Mouse (Mus musculus) cerebellum, postnatal 25 days (tissue): ENCODE results near the gene Ddx28.
"Not testable (repeated sequence)": the region's sequence is repeated elsewhere in the genome, so short reads cannot be mapped to it uniquely, and the experiment has no call there.

Experiments used
- DNase-seq, 2 experiments: peaks; one replicate each; pipeline ENCODE4 v3.0.0; 2021; ENCODE audit warnings: mixed read lengths in 2 of 2

The Ddx28 gene

DNA sequence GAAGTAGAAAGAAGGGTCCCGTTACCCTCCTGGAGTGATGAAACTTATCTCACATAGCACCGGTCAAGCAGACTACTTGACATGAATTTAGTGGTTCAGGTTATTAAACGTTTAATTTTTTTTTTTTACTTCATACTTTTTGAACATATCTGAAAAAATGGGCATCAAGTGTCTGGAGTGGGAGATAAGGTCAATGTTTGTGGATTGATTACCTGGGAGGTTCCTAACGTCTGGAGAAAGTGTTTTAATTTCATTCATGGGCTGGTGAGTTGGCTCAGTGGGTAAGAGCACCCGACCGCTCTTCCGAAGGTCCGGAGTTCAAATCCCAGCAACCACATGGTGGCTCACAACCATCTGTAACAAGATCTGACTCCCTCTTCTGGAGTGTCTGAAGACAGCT, 521 bp upstream of the Ddx28 start:
- not testable (repeated sequence) for DNase-seq

DNA sequence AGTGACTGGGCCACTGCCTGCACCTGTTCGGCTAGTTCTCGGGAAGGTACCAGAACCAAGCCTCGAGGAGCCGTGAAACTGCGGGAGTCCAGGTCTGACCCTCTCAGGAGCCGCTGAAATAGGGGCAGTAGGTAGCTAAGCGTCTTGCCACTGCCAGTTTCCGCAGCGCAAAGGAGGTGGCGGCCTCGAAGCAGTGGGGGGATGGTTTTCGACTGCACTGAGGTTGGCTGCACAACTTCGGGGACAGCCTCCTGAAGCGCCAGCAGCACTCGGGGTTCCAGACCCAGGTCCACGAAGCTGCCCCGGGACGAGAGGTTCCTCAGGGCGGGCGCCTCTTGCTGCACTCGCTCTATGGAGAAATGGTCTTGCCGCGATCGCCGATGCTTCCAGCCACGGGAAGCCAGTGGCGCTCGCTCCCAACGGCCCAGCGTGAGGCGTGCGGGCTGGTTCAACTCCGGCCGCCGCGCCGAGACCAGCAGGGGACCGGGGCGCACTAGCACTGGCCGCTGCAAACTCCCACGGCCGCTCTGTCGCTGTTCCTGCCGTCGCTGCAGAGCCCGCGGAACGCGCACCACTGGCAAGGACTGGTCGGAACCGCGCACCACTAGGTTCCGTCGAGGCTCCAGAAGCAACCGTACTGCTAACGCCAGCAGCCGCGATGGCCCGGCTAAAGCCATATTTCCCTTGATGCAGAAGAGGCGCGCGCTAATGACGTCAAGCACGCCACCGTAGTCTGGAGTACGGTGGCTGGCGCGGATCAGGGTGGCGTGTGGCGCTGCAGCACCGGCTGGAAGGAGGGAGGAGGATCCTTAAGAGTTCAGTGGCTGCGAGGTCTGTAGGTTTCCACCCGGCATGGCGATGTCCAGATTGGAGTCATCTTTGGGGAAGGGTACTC, 687 bp downstream of the Ddx28 start:
- peak; percentile 97 to 98 for DNase-seq

DNA sequence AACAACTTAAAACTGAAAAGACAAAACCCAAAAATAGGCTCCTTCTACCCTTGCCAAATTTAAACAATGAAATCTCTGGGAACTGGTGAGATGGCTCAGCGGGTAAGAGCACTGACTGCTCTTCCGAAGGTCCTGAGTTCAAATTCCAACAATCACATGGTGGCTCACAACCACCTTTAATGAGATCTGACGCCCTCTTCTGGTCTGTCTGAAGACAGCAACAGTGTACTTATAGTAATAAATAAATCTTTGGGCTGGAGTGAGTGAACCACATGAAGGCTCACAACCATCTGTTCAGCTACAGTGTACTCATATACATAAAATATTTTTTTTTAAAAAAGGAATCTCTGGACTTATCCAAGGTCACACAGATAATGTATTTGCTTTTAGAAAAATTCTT, 3.8 kb downstream of the Ddx28 start:
- DNase-seq, result not testable (repeated sequence)

DNA sequence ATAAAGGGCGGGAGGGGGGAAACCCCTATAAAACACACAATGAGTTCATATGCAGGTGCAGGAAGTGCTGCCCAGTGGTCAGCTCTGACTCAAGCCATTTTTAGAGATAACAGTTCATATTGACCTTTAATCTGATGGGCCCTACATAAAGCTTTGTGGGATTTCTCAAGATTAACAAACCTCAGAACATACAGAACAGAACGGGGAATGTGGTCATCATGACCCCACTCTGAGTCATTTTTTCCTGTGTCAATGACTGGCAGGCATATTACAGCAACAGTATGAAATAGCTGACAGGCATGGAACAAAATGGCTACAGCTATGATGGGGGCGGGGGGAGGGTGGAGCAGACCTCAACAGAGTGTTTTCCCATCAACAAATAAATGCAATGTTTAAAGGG, 4.5 kb downstream of the Ddx28 start:
- DNase-seq, result no peak

DNA sequence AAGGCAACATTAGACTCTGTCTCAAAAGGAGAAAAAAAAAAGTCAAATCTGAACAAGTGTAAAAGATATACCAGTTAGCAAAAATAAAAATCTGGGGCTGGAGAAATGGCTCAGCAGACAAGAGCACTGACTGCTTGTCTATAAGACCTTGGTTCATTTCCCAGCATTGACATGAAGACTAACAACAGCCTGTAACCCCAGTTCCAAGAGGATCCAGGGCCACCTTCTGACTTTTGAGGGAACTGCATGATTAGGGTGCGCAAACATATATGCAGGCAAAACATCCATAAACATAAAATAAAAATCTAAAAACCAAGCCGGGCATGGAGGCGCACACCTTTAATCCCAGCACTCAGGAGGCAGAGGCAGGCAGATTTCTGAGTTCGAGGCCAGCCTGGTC, 5.3 kb downstream of the Ddx28 start:
- peak in 1 of 2 experiments; percentile 37 for DNase-seq

DNA sequence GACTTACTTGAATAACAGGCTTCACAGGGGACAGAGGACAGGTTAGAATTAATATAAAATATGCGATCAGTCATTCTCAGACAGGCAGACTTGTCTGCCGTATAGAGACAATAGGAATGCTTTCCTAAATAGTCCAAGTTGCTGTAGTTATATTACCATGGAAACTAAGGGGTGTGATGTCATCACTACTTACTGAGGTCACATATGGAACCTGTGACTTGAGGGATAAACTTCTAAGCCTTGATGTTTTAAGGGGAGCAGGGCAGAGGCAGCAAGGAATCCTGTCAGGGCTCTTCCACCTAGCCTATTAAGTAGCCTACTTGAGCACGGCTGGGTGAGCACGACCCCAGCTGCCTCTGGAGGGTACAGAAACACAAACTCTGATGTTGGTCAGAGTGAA, 5.8 kb downstream of the Ddx28 start, which contains the start of gene Dpep2nb:
TSS of gene Dpep2nb (minus strand) at position 101 of the 400 bp plus-strand sequence.
- DNase-seq, result no peak

DNA sequence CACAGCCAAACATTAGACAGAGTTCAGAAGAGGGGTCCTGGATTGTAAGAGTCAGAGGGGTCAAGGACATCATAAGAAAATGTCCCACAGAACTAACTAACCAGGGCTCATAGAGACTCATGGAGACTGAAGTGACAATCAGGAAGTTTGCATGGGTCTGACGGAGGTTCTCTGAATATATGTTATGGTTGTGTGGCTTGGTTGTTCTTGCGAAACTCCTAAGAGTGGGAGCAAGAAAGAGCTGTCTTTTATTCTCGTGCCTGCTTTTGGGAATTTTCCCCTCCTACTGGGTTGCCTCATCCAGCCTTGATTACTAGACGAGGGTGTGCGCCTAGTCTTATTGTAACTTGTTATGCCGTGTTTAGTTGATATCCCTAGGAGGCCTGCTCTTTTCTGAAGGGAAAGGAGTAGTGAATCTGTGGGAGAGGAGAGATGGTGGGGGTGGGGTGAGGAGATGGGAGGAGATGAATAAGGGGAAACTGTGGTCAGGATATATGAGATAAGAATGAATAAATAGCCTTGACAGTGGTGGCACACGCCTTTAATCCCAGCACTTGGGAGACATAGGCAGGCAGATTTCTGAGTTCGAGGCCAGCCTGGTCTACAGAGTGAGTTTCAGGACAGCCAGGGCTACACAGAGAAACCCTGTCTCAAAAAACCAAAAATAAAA, 7.0 kb downstream of the Ddx28 start:
- DNase-seq, result no peak

DNA sequence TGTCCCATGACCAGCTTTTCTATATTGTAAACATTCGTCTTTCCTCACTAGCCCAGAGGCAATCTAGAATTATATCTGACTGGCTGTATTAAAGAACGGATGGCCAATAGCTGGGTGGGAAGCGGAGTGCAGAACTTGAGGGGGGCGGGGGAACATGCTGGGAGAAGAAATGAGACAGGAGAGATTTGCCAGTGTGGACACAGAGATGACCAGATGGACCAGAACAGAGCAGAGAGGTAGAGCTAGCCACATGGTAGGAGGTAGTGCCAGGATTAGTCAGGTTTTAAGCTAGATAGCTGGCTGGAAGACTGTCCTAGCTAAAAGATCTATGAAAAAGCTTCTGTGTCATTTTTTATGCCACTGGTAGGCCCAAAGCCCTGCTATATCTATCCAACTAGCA, 9.8 kb downstream of the Ddx28 start:
- peak; percentile 78 to 88 for DNase-seq

DNA sequence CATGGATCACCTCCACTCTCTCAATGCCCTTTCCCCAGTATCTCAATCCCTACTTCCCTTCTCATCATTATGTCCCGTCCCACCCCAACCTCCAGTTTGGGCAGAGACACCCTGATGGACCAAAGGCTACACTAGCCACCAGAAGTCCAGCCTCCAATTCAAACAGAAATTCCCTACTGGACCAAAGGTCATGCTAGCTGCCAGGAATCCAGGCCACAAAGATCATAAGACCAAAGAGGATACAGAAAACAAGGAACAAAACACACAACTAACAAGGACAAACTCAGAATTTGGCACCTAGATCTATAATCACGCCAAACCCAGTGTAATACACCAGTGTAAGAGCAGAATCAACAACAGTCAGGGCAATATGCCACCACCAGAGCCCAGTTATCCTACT, 12.7 kb downstream of the Ddx28 start:
- no peak for DNase-seq

DNA sequence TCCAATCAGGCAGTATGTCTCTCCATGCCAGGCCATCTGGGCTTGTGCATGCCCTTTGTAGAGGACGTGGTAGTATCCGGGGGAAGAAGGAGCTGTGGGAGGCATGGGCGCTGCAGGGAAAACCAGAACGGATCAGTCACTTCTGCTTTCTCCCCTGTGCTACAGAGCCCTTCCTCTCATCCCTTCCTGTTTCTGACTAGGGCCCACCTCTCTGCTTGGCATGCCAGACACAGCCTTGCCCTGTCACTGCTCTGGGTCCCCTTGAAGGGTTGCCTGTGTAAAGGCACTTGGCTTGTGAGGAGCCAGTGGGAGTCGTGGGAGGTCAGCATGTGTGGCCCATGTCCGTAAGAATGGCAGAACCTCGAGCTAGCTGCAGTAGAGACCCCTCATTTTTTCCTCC, 15.3 kb downstream of the Ddx28 start:
- DNase-seq, result no peak

DNA sequence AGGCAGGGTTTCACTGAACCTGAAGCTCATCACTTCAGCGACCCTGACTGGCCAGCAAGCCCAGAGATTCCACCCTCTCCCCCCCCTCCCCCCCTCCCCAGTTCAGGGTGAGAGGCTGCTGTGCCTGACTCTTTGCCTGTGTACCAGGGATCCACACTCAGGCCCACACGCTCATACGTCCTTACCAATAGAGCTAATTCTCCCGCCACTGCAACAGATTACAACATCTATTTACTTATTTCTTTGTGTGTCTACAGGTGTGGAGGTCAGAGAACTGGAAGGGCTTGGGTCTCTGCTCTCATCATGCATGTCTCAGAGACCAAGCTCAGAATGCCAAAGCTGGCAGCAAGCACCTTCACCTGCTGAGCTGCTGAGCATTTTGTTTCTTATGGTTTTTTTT, 18.5 kb downstream of the Ddx28 start:
- DNase-seq, result no peak

DNA sequence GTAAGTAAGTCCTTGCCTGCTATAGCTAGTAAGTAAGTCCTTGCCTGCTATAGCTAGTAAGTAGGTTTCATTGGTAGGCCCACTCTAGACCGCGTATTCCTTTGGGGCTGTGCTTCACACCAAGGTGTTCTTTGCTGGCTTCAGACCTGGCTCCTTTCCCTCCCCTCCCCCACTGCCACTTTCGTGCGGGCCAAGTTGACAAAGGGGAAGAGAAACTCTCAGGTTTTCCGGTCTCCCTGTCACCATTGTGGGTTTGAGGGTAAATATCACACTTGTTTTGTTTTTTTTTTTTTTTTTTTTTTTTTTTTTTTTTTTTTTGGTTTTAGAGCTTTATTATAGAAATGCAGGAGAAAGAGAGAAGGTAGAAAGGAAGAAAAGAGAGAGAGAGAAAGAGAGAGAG, 19.2 kb downstream of the Ddx28 start:
- DNase-seq, result no peak

DNA sequence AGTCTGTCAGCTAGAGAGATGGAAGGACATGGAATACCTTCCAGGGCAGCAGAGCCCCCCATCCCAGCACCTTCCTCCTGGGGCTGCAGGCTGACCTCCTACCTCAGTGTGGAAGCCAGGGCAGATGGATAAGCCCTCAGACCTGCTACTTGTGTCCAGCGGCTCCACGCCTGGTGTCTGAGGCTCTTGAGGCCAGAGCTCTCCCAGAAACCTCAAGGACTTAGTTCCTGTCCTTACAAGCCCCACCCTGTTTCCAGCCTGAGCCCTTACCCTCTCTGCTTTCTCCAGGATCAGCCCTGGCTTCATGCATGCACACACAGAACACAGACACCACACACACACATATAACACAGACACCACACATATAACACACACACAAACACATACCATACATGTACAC, 20.1 kb downstream of the Ddx28 start:
- no peak for DNase-seq

DNA sequence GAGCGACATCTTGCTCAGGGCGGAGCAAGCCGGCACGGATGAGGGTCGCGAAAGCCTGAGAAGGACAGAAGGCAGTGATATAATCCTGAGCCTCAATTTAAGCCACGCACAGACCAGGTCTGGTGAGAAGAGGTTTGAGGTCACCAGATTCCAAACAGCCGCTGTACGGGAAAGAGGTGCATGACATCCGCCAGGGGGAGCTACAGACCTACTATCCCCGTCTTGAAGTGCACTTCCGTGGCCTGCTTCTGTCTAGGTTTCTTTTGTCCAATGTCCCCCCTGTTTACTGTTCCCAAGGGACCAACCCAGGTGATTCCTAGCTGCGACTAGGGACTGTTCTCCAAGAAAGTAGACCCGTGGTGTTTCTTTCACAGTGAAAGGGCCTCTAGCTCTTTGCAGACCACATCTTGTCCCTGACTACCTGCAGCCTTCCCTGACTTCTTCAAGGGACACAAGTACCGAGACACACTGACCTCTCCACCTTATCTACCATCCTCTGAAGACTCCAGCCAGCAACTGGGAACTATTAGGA, 20.8 kb downstream of the Ddx28 start, which contains the start of gene Dus2:
TSS of gene Dus2 (plus strand) at position 482 of the 532 bp plus-strand sequence.
- peak; percentile 82 to 90 for DNase-seq

DNA sequence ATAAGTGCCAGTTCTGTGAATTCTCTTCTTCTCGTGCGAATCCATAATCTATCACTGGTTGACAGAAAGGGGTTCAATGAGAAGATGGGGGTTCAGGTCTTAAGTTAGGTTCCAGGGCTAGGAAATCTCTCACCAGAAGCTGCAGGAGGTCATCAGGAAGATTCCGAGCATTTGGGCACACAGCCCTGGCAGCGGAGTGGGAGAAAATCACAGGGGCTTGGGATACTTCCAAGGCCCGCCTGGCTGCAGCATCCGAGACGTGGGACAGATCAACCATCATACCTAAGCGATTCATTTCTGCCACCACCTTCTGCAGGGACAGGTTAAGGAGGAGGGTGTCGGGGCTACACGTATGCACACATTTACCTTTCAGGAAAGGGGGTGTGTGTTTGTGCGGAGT, 23.1 kb downstream of the Ddx28 start:
- peak; percentile 46 to 62 for DNase-seq

DNA sequence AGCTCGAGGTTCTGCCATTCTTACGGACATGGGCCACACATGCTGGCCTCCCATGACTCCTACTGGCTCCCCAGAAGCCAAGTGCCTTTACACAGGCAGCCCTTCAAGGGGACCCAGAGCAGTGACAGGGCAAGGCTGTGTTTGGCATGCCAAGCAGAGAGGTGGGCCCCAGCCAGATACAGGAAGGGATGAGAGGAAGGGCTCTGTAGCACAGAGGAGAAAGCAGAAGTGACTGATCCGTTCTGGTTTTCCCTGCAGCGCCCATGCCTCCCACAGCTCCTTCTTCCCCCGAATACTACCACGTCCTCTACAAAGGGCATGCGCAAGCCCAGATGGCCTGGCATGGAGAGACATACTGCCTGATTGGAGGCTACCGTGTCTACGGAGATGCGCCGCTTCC, 28.3 kb downstream of the Ddx28 start:
- not testable (repeated sequence) for DNase-seq

DNA sequence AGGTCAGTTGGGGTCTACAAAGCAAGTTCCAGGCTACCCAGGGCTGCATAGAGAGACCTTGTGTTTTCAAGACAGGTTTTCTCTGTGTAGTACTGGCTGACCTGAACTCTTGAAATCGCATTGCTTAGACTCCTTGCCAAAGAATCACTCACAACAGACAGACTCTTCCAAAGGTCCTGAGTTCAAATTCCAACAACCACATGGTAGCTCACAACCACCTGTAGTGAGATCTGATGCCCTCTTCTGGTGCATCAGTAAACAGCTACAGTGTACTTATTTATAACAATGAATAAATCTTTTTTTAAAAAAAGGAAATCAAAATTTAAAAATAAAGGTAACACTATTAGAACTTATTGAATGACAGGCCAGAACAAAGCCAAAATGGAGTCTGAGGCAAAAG, 30.5 kb downstream of the Ddx28 start:
- no peak for DNase-seq

DNA sequence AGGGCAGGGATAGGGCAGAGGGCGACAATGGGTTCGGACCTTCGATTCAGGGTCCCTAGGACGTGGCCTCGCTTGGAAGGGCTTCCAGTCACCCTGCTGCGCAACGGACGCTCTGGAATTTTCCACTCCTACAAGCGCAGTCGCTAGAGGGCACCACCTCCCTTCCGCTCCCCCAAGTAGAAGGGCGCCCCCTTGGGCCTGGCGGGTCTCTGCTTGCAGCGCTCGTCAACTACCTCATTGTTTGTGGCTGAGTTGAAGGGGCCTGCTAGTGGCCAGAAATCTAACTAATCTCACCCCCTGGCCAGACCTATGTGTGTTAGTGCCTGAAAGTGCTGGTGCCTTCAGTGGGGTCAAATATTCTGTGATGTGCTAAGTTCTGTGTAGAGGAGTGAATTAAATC, 32.4 kb downstream of the Ddx28 start, which contains the start of gene Dpep3:
TSS of gene Dpep3 (minus strand) at position 105 of the 400 bp plus-strand sequence.
- no peak for DNase-seq

DNA sequence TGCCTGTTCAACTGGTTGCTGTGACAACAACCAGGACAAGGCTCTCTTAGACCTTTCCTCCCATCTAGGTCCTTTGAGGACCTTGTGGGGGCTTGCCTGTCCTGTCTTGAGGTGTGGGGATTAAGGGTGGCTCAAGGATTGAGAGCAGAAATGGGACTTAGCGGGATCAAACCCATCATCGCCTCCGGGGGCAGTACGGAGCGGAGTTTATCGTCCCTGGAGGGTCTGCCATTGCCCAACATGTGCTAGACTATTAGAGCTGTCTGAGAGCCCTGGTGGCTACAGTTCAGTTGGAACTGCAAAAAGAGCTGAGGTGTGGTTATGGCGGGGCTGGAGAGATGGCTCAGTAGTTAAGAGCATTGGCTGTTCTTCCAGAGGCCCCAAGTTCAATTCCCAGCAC, 36.3 kb downstream of the Ddx28 start:
- DNase-seq, result no peak

DNA sequence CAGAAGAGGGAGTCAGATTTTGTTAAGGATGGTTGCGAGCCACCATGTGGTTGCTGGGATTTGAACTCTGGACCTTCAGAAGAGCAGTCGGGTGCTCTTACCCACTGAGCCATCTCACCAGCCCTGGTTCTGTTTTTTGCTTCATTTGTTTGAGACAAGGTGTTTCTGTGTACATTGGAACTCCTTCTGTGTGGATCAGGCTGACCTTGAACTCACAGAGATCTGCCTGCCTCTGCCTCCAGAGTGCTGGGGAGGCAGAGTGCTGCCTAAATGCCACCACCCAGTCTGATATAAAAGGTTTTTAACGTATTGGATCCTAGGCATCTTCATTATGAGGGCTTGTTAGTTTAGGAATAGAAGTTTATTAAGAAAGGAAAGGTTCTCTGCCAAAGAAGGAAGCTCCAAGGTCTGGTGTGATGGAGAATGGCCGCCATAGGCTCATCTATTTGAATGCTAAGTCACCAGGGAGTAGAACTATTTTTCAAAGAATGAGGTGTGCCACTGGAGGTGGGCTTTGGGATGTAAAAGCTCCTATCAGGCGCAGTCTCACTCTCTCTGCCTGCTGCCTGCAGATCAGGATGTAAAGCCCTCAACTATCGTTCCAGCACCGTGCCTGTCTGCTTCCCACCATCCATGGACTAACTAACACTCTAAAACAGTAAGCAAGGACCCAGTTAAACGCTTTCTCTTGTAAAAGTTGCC, 40.5 kb downstream of the Ddx28 start:
- no peak for DNase-seq

DNA sequence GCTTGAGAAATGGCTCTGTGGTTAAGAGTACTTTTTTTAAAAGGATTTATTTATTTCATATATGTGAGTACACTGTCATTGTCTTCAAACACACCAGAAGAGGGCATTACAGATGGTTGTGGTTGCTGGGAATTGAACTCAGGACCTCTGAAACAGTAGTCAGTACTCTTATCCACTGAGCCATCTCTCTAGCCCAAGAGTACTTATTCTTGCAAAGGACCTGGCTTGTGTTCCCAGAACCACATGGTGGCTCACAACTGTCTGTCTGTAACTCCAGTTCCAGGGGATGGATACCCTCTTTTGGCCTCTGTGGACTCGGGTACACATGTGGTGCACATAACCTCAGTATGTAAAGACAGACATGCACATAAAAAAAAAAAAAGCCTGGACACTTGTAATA, 42.3 kb downstream of the Ddx28 start:
- DNase-seq, result no peak

DNA sequence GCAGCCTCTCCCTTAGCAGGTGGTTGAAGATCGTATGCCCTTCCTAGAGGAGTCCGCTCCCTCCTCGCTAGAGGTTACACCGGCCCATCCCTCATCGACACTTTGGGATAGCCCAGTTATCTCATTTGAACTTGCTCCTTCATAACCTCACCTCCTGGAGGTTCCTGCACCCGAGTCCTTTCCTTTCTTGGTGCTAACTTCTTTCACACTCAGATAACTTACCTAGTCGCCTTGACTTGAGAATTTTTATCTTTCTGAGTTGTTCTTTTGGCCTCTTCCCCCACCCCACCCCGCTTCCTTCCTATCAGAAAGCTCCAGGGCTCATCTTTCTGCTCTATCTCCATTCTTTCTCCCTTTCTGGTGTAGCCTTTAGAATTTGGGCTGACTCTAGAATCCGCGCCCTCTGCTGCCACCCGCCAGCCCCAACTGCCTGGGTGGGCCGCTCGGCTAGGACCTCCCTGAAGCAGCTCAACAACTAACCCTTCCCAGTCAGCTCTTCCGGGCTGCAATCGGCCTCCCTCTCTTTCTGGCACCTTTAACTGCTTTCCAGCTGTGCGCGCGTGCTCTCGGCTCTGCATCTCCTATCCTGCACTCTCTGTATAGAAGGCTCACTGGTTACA, 44.9 kb downstream of the Ddx28 start:
- no peak for DNase-seq

DNA sequence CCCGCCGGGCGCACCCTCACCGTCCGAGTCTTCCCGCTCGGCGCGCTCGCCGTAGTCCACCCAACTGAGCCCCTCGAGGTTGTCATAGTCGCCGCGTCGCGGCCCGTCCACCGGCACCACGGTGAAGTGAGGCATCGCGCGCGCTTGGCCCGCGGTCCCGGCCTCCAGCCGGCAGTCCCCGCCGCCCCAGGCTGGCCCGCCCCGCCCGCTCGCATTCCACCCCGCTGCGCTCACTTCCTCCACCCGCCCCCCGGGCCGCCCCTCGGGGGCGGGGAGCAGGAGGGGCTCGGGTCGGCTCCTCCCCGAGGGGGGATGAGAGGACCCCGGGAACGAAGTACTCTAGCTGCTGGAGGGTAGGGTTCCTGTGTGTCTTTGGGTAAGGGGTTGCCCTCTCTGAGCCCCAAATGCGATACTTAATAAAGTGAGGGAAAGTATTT, 45.8 kb downstream of the Ddx28 start, which contains the start of gene Slc12a4:
TSS of gene Slc12a4 (minus strand) at position 193 of the 437 bp plus-strand sequence.
- DNase-seq, result peak in 1 of 2 experiments; percentile 56
